Comparison of ENCODE assay signal across 15 mouse cellular contexts in genomic region chr17:15918609-15919008, GRCm38 (mm10).
A peak's percentile ranks its signal among the peaks of the same experiment; 100 is the strongest.
DNase-seq lines count a peak whose midpoint lies in the region; ATAC-seq lines count a peak whose summit lies in the region.
"Had no signal": no experiment of that assay in that cellular context is flagged by ENCODE, and none has a peak within 500 bp of the region (broad histone marks: within the 10 kb centered on the region; RNA-seq: fewer than 3 reads in every experiment).

No protein-coding gene starts in this region.

- H3K4me3 ChIP-seq in forebrain, embryonic 12.5 days (replicated peaks), result no peak overlapping the region
- no peak overlapping the region for H3K4me3 ChIP-seq in forebrain, embryonic 15.5 days
- no peak overlapping the region for H3K4me3 ChIP-seq in stomach, embryonic 15.5 days (replicated peaks)
- H3K4me3 ChIP-seq: liver, embryonic 15.5 days had no signal

- ATAC-seq in forebrain, embryonic 12.5 days (ENCODE audit: low FRiP score), result peak; percentile 44; the same call in 1 of the 2 replicates
- no peak for ATAC-seq in forebrain, embryonic 15.5 days (replicated peaks)
- ATAC-seq in stomach, embryonic 15.5 days (ENCODE audit: insufficient read depth, low FRiP score, low read depth), result peak; percentile 86

- H3K36me3 ChIP-seq in forebrain, embryonic 12.5 days (replicated peaks), result no peaks in the 10 kb centered on the region
- H3K36me3 ChIP-seq in forebrain, embryonic 15.5 days, result no peaks in the 10 kb centered on the region
- no peaks in the 10 kb centered on the region for H3K36me3 ChIP-seq in stomach, embryonic 15.5 days
- H3K36me3 ChIP-seq: liver, embryonic 15.5 days had no signal

- H3K27me3 ChIP-seq in forebrain, embryonic 12.5 days, result no peaks in the 10 kb centered on the region
- no peaks in the 10 kb centered on the region for H3K27me3 ChIP-seq in forebrain, embryonic 15.5 days
- H3K27me3 ChIP-seq in stomach, embryonic 15.5 days (replicated peaks), result no peaks in the 10 kb centered on the region
- H3K27me3 ChIP-seq: liver, embryonic 15.5 days had no signal

- H3K4me1 ChIP-seq in forebrain, embryonic 12.5 days, result no peaks in the 10 kb centered on the region
- no peaks in the 10 kb centered on the region for H3K4me1 ChIP-seq in forebrain, embryonic 15.5 days
- no peaks in the 10 kb centered on the region for H3K4me1 ChIP-seq in stomach, embryonic 15.5 days
- H3K4me1 ChIP-seq: liver, embryonic 15.5 days had no signal

- 59% methylated on average over 4 of the region's 4 CpGs for WGBS in forebrain, embryonic 12.5 days
- 51% methylated on average over 4 of the region's 4 CpGs for WGBS in forebrain, embryonic 15.5 days
- 69% methylated on average over 4 of the region's 4 CpGs for WGBS in stomach, embryonic 15.5 days

- no peak overlapping the region for H3K9ac ChIP-seq in forebrain, embryonic 12.5 days
- H3K9ac ChIP-seq in forebrain, embryonic 15.5 days (replicated peaks), result no peak overlapping the region
- no peak overlapping the region for H3K9ac ChIP-seq in stomach, embryonic 15.5 days
- H3K9ac ChIP-seq: liver, embryonic 15.5 days had no signal

- intact Hi-C loops in gastrocnemius, postnatal 36 days (cut with DNase I), result no loop called here

- no peak overlapping the region for H3K27ac ChIP-seq in forebrain, embryonic 12.5 days
- no peak overlapping the region for H3K27ac ChIP-seq in forebrain, embryonic 15.5 days (replicated peaks)
- no peak overlapping the region for H3K27ac ChIP-seq in stomach, embryonic 15.5 days
- H3K27ac ChIP-seq: liver, embryonic 15.5 days had no signal

- peak; percentile 12 to 39 for DNase-seq in kidney, postnatal 4 days
- no peak for DNase-seq in kidney, postnatal 14 days
- DNase-seq in retina, postnatal 1 day, result peak; percentile 3
- DNase-seq in retina, embryonic 14.5 days (ENCODE audit: low spot score), result no peak
- no peak for DNase-seq in gastrocnemius, postnatal 36 days
- DNase-seq: cerebellum, adult 2 months; gastrocnemius, postnatal 10 days; heart, postnatal 36 days; kidney, adult 2 months; layer of hippocampus, adult 9-11 months; thymus, adult 2 months had no signal

- no peak overlapping the region for H3K4me2 ChIP-seq in forebrain, embryonic 12.5 days
- H3K4me2 ChIP-seq in forebrain, embryonic 15.5 days (replicated peaks), result no peak overlapping the region
- H3K4me2 ChIP-seq in stomach, embryonic 15.5 days, result no peak overlapping the region
- H3K4me2 ChIP-seq: liver, embryonic 15.5 days had no signal

- no peaks in the 10 kb centered on the region for H3K9me3 ChIP-seq in forebrain, embryonic 12.5 days
- no peaks in the 10 kb centered on the region for H3K9me3 ChIP-seq in forebrain, embryonic 15.5 days
- no peaks in the 10 kb centered on the region for H3K9me3 ChIP-seq in stomach, embryonic 15.5 days
- H3K9me3 ChIP-seq: liver, embryonic 15.5 days had no signal

Comparison
In these comparisons a context has a peak if more than half of its experiments do, and no peak if none do; other contexts are left out.
1. DNase-seq: peak in kidney, postnatal 4 days (2 of 2) and retina, postnatal 1 day (single experiment); none in kidney, postnatal 14 days (single experiment), retina, embryonic 14.5 days (single experiment) and gastrocnemius, postnatal 36 days (0 of 2).